Comparison of ENCODE assay signal across 10 mouse cellular contexts in the genomic region with DNA sequence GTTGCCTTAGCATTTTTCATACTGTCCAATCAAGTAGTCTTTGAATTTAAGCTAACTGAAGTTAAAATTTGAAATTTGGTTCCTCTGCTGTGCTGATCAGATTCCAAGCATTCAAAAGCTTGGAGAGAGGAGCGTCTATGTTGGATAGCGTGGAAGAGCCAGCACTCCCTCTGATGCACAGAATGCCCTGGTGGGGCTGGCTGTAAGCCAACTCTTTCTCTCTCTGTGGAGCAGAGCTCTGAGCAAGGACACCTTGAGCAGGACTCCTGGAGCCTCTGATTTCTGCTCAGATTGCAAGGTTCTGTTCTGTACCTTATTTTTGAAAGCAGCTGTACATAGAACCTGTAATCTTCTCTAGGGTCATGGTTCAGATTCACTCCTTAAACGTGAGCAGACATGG. TPM values are rescaled to one million over a fixed set of nuclear protein-coding genes. Genes with fewer than 3 reads are reported as not detected.
A peak's percentile ranks its signal among the peaks of the same experiment; 100 is the strongest.
DNase-seq lines count a peak whose midpoint lies in the region; ATAC-seq and TF ChIP-seq lines count a peak whose summit lies in the region.
"Had no signal": no experiment of that assay in that cellular context is flagged by ENCODE, and none has a peak within 500 bp of the region (broad histone marks: within the 10 kb centered on the region; RNA-seq: fewer than 3 reads in every experiment).

No protein-coding gene starts in this region.

- no peaks in the 10 kb centered on the region for H3K9me3 ChIP-seq in midbrain, postnatal 0 days (ENCODE audit: low read length)
- no peaks in the 10 kb centered on the region for H3K9me3 ChIP-seq in midbrain, embryonic 13.5 days
- H3K9me3 ChIP-seq: liver, embryonic 15.5 days had no signal

- 0 out of 2 replicates have a peak overlapping the region, but pooled peaks have one; percentile 8 for H3K9ac ChIP-seq in midbrain, postnatal 0 days (replicated peaks; ENCODE audit: low read length, poor library complexity, severe bottlenecking)
- H3K9ac ChIP-seq in midbrain, embryonic 13.5 days (replicated peaks) = no peak overlapping the region
- H3K9ac ChIP-seq: liver, embryonic 15.5 days had no signal

- no peaks in the 10 kb centered on the region for H3K27me3 ChIP-seq in midbrain, postnatal 0 days (ENCODE audit: insufficient read depth, low read length)
- no peaks in the 10 kb centered on the region for H3K27me3 ChIP-seq in midbrain, embryonic 13.5 days
- H3K27me3 ChIP-seq: liver, embryonic 15.5 days had no signal

- no peak overlapping the region for H3K4me3 ChIP-seq in gastrocnemius, adult 2 months
- no peak overlapping the region for H3K4me3 ChIP-seq in midbrain, postnatal 0 days (ENCODE audit: low read depth, low read length)
- H3K4me3 ChIP-seq in midbrain, embryonic 13.5 days (replicated peaks) = no peak overlapping the region
- H3K4me3 ChIP-seq: liver, embryonic 15.5 days; myocyte had no signal

- H3K4me2 ChIP-seq in midbrain, postnatal 0 days (ENCODE audit: low read depth, low read length, poor library complexity, severe bottlenecking) = no peak overlapping the region
- no peak overlapping the region for H3K4me2 ChIP-seq in midbrain, embryonic 13.5 days (replicated peaks)
- H3K4me2 ChIP-seq: liver, embryonic 15.5 days had no signal

- DNase-seq in gastrocnemius, adult 2 months = peak; percentile 35
- DNase-seq in gastrocnemius, adult 18-20 months (ENCODE audit: low spot score) = no peak
- peak; percentile 8 for DNase-seq in midbrain, postnatal 0 days (ENCODE audit: low spot score)
- DNase-seq in cerebellum, adult 9-11 months = peak; percentile 25
- peak; percentile 68 for DNase-seq in kidney, postnatal 14 days
- no peak for DNase-seq in embryo, embryonic 10.5 days (ENCODE audit: low spot score)
- DNase-seq in retina, postnatal 1 day = no peak

- no peaks in the 10 kb centered on the region for H3K4me1 ChIP-seq in midbrain, postnatal 0 days (ENCODE audit: insufficient read depth, low read length)
- no peaks in the 10 kb centered on the region for H3K4me1 ChIP-seq in midbrain, embryonic 13.5 days (replicated peaks)

- intact Hi-C loops in gastrocnemius, adult 2 months (cut with DNase I) = loop anchor here (5.0 kb wide), 1 partner anchor 37 kb away; no protein-coding TSS in a partner anchor

- 57% methylated on average over 3 of the region's 3 CpGs for WGBS in midbrain, postnatal 0 days
- 76% methylated on average over 3 of the region's 3 CpGs for WGBS in midbrain, embryonic 13.5 days

- no peak for ATAC-seq in midbrain, postnatal 0 days (ENCODE audit: low FRiP score)
- ATAC-seq in midbrain, embryonic 13.5 days = no peak

- no peak for TF ChIP-seq CTCF in gastrocnemius, adult 2 months (IDR thresholded peaks at IDR 0.05)
- TF ChIP-seq CTCF in midbrain, postnatal 0 days (IDR thresholded peaks at IDR 0.05) = no peak

- no peaks in the 10 kb centered on the region for H3K36me3 ChIP-seq in midbrain, postnatal 0 days (ENCODE audit: insufficient read depth, low read length)
- H3K36me3 ChIP-seq in midbrain, embryonic 13.5 days = no peaks in the 10 kb centered on the region
- H3K36me3 ChIP-seq: liver, embryonic 15.5 days had no signal

- peak overlapping the region; percentile 67; the same call in 1 of the 2 replicates for H3K27ac ChIP-seq in gastrocnemius, adult 2 months
- no peak overlapping the region for H3K27ac ChIP-seq in midbrain, postnatal 0 days (ENCODE audit: low read depth, low read length)
- H3K27ac ChIP-seq in midbrain, embryonic 13.5 days = no peak overlapping the region
- H3K27ac ChIP-seq: liver, embryonic 15.5 days had no signal

RNA-seq across cellular contexts. Expression of gene Sppl2a, which starts 16.8 kb away (rescaled TPM):
- total RNA-seq in gastrocnemius, adult 2 months (2021) = 10 to 100 TPM; 61.8 to 68.6 TPM
- 10 to 100 TPM; 67.1 to 69.8 TPM for total RNA-seq in gastrocnemius, adult 18-20 months (2021)
- total RNA-seq in midbrain, postnatal 0 days (2014; rRNA removed) = 41.5 and 45.7 TPM in 2 replicates
- 27.1 and 28.0 TPM in 2 replicates for polyA plus RNA-seq in midbrain, postnatal 0 days (2015; fragmentation: Nextera tagmentation; extraction: Ambion mirVana)
- 34.3 and 34.6 TPM in 2 replicates for polyA plus RNA-seq in midbrain, embryonic 13.5 days (2015; fragmentation: Nextera tagmentation; extraction: Ambion mirVana)

RNA-seq across cellular contexts. Expression of gene Ap4e1, which starts 58.7 kb away (rescaled TPM):
- 1 to 10 TPM; 8.3 to 9.1 TPM for total RNA-seq in gastrocnemius, adult 2 months (2021)
- total RNA-seq in gastrocnemius, adult 18-20 months (2021) = 10 to 100 TPM in 1 of 2 experiments, 1 to 10 TPM in 1; 8.8 to 10.0 TPM
- 13.1 and 17.0 TPM in 2 replicates for total RNA-seq in midbrain, postnatal 0 days (2014; rRNA removed)
- polyA plus RNA-seq in midbrain, postnatal 0 days (2015; fragmentation: Nextera tagmentation; extraction: Ambion mirVana) = 5.9 and 7.0 TPM in 2 replicates
- 11.8 and 13.0 TPM in 2 replicates for polyA plus RNA-seq in midbrain, embryonic 13.5 days (2015; fragmentation: Nextera tagmentation; extraction: Ambion mirVana)

Comparison
In these comparisons a context has a peak if more than half of its experiments do, and no peak if none do; other contexts are left out.
1. DNase-seq: peak in gastrocnemius, adult 2 months (single experiment), midbrain, postnatal 0 days (single experiment), cerebellum, adult 9-11 months (single experiment) and kidney, postnatal 14 days (single experiment); none in gastrocnemius, adult 18-20 months (single experiment), embryo, embryonic 10.5 days (single experiment) and retina, postnatal 1 day (single experiment).